Mouse (Mus musculus) midbrain, embryonic 15.5 days (tissue): ENCODE measurements at regions not wholly inside any gene's neighbourhood (a gene's known extent, or its start where the extent isn't known, plus 50 kb on each side); places are given as distances from the start of the nearest gene placed in this dataset.

ENCODE experiments used
- ATAC-seq: fragments of 200-750 bp; cut with Nextera tagmentation; replicated peaks from 2 replicates; pipeline ENCODE4 v1.8.0; 2017; ENCODE audit warnings: moderate TSS enrichment
- H3K27ac ChIP-seq: fragments of 300-500 bp; sonication (generic); 2 replicates; pipeline ENCODE4 v1.5.1; 2015; ENCODE audit warnings: mild to moderate bottlenecking, inconsistent platforms
- H3K27me3 ChIP-seq: fragments of 300-500 bp; sonication (generic); replicated peaks from 2 replicates; pipeline ENCODE4 v1.6.1; 2015; ENCODE audit warnings: inconsistent platforms
- H3K36me3 ChIP-seq: fragments of 300-500 bp; sonication (generic); replicated peaks from 2 replicates; pipeline ENCODE4 v1.6.1; 2015; ENCODE audit warnings: inconsistent platforms
- H3K4me1 ChIP-seq: fragments of 300-500 bp; sonication (generic); 2 replicates; pipeline ENCODE4 v1.6.1; 2015; ENCODE audit warnings: inconsistent platforms
- H3K4me2 ChIP-seq: fragments of 300-500 bp; sonication (generic); 2 replicates; pipeline ENCODE4 v1.6.1; 2015; ENCODE audit warnings: inconsistent platforms, mild to moderate bottlenecking, moderate library complexity
- H3K4me3 ChIP-seq: fragments of 300-500 bp; sonication (generic); 2 replicates; pipeline ENCODE4 v1.5.1; 2015; ENCODE audit warnings: mild to moderate bottlenecking, inconsistent platforms
- H3K9ac ChIP-seq: fragments of 300-500 bp; sonication (generic); 2 replicates; pipeline ENCODE4 v1.6.1; 2015; ENCODE audit warnings: mild to moderate bottlenecking, inconsistent platforms
- H3K9me3 ChIP-seq: fragments of 300-500 bp; sonication (generic); 2 replicates; pipeline ENCODE4 v1.6.1; 2016; ENCODE audit warnings: inconsistent platforms
- WGBS: fragments of 180-500 bp; shearing (Covaris S2); methylation state at CpG from one replicate; pipeline ENCODE4 v1.1.7; 2015; ENCODE audit warnings: mixed read lengths; 5-methylcytosine and 5-hydroxymethylcytosine counted together

DNA sequence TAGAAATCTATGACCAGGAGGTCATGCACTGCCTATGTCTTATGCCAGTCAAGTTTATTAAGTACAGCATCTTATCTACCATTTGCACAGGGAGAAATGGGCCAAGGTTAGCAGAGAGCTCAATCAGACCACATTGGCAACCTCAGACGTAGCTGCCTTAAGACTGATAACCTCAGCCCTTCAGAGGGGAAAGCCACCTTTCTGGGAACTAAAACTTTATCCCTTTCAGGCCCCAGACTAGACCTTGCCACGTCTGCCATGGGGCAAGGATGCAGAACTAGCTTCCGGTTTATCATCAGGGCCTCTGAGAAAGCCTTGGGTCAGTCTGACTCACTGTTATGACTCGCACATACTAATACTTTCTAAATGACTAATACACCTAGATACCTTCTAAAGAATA is 188.8 kb upstream of the Agap1 start:
- Histone ChIP-seq H3K9ac (no peak overlapping the region), H3K27ac (no peak overlapping the region), H3K4me1 (peaks cover 7% of the 10 kb centered on the region), H3K9me3 (no peaks in the 10 kb centered on the region), H3K27me3 (no peaks in the 10 kb centered on the region), H3K36me3 (no peaks in the 10 kb centered on the region), H3K4me3 (no peak overlapping the region), H3K4me2 (no peak overlapping the region)
- ATAC-seq = no peak
- 80% methylated on average over 4 of the region's 4 CpGs for WGBS

DNA sequence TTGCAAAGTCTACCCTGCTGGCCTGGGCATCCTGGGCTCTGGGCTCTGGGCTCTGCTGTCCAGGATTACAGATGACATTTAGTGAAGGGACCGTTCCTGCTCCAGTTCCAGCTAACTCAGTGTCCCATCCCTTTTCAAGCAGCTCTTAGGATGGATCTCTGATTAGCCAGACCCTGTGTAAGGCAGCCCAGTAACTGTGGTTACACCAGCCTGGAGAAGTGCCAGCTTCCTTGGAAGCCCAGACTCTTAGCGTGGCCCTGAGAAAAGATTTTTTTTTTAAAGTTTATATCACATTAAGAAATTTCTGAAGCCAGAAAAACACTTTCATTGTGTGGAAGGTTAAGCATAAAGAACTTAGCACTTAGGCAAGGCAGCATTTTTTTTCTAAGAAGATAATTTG is 185.8 kb upstream of the Agap1 start:
- WGBS = 28% methylated on average over 2 of the region's 2 CpGs
- no peaks in the 10 kb centered on the region for H3K36me3 ChIP-seq
- no peak for ATAC-seq
- no peak overlapping the region for H3K4me3 ChIP-seq
- no peak overlapping the region for H3K9ac ChIP-seq
- no peaks in the 10 kb centered on the region for H3K9me3 ChIP-seq
- H3K4me2 ChIP-seq = no peak overlapping the region
- H3K27ac ChIP-seq = no peak overlapping the region
- peaks cover 7% of the 10 kb centered on the region for H3K4me1 ChIP-seq
- no peaks in the 10 kb centered on the region for H3K27me3 ChIP-seq

DNA sequence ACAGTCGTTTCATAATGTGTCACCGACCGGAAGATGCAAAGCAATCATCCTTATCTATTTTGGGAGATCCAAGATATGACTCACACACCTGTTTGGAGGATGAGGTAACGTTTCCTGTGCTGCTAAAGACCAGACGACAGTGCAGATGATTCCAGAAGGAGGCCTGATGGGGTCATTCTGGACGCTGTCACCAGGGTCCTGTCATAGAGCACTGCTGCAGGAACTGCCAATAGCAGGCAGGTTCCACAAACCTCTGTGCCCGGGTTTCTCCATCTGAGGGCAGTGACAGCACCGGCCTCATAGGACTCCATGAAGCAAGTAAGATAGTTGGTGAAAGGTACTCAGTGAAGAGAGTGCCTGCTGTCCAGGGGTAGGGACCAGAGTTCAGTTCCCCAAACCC is 182.9 kb upstream of the Agap1 start:
- ATAC-seq = no peak
- no peaks in the 10 kb centered on the region for H3K27me3 ChIP-seq
- H3K36me3 ChIP-seq = no peaks in the 10 kb centered on the region
- no peak overlapping the region for H3K4me2 ChIP-seq
- 84% methylated on average over 8 of the region's 8 CpGs for WGBS
- no peak overlapping the region for H3K9ac ChIP-seq
- no peak overlapping the region for H3K4me3 ChIP-seq
- H3K4me1 ChIP-seq = peaks cover 7% of the 10 kb centered on the region
- no peaks in the 10 kb centered on the region for H3K9me3 ChIP-seq
- H3K27ac ChIP-seq = no peak overlapping the region

DNA sequence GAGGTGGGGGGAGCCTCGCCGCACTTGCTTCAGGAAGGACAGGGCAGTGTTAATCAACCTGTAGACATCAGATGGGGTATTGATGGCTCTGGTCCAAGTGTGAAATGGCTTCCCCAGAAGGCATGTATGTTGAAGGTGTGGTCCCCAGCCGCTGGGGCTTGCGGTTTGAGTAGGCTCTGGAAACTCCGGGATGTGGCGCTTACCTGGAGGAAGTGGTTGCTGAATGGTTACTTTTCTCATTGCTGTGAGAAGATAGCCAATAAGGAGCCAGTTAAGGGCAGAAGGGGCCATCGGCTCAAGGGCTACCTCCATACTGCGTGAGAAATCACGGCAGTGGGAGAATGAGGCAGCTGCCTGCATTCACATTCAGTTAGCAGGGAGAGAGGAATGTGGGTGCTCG is 181.6 kb upstream of the Agap1 start:
- Histone ChIP-seq H3K27ac (no peak overlapping the region), H3K9ac (no peak overlapping the region), H3K4me2 (no peak overlapping the region), H3K9me3 (no peaks in the 10 kb centered on the region), H3K36me3 (no peaks in the 10 kb centered on the region), H3K4me1 (peaks cover 4% of the 10 kb centered on the region), H3K27me3 (no peaks in the 10 kb centered on the region), H3K4me3 (no peak overlapping the region)
- WGBS = 88% methylated on average over 10 of the region's 10 CpGs
- ATAC-seq = no peak

DNA sequence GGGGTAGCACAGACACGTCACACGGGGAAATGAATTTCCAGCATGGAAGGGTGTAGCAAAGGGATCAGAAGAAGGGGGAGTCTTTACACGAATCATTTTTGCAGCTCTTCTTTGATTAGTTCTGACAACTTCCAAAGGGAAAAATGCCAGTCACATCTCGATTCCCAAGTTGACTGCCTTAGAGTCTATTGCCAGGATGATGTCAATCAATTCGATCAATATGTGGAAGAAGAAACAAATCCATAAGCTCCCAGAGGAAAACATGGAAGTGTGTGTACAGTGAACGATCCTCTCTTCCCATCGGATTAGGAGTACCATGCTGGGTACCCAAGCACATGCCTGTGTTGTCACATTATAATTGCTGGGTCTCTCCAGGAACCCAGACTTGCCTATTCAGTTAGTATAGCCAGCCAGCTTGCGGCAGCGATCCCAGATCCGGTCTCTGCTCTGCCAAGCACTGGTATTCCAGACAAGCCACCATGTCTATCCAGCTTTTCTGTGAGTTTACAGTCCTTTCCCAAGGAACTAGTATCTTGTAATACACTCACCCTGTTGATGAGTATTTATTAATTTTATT is 180.7 kb upstream of the Agap1 start:
- no peak overlapping the region for H3K27ac ChIP-seq
- peaks cover under 1% of the 10 kb centered on the region for H3K4me1 ChIP-seq
- H3K27me3 ChIP-seq = no peaks in the 10 kb centered on the region
- 86% methylated on average over 10 of the region's 10 CpGs for WGBS
- H3K4me2 ChIP-seq = no peak overlapping the region
- no peaks in the 10 kb centered on the region for H3K9me3 ChIP-seq
- no peaks in the 10 kb centered on the region for H3K36me3 ChIP-seq
- no peak overlapping the region for H3K4me3 ChIP-seq
- no peak for ATAC-seq
- no peak overlapping the region for H3K9ac ChIP-seq

DNA sequence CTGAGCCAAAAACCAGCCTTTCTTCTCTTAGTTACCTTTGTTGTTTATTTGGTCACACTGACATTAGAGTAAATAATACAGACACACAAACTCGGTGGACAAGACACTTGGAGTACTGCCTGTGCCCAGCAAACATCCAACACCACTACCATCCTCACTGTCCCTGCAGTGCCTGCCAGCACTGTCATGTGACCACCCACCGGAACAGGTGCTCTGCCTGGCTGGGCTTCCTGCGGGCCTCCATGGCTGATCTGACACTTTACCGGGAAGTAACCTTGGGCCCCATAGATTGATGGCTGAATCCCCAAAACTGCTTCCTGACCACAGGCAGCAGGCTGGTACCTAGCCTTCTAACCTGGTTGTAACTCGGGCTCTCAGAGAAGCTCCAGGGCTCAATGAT is 175.2 kb upstream of the Agap1 start:
- Histone ChIP-seq H3K27me3 (no peaks in the 10 kb centered on the region), H3K9ac (no peak overlapping the region), H3K4me3 (no peak overlapping the region), H3K4me2 (no peak overlapping the region), H3K4me1 (no peaks in the 10 kb centered on the region), H3K36me3 (no peaks in the 10 kb centered on the region), H3K27ac (no peak overlapping the region), H3K9me3 (no peaks in the 10 kb centered on the region)
- 90% methylated on average over 5 of the region's 5 CpGs for WGBS
- no peak for ATAC-seq

DNA sequence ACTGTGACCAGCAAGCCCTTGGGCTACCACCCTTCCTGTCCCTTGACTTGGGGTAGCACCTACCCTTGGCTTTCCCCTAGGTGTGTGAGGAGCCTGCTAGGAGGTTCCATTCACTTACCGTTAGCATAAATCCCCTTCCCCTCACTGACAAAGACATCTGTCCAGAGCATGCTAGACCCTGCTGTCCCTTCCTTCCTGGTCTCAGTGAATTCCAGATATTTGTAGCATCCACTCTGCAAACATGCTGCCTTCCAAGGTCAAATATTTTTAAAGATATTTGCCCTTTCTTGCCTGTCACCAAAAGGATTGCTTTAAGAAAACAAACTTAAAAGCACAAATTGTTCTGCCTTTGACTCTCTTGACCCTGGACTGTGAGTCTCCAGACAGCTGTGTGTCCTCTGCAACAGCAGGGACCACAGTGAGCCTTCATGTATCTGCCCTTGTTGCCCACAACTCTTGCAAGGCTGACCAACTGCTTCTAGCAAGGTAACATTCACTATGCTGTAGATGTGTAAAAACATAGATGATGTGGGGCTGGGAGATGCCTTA is 173.4 kb upstream of the Agap1 start:
- WGBS = 82% methylated on average over 1 of the region's 1 CpGs
- no peak overlapping the region for H3K9ac ChIP-seq
- ATAC-seq = no peak
- H3K4me2 ChIP-seq = no peak overlapping the region
- no peaks in the 10 kb centered on the region for H3K27me3 ChIP-seq
- H3K36me3 ChIP-seq = no peaks in the 10 kb centered on the region
- no peaks in the 10 kb centered on the region for H3K9me3 ChIP-seq
- no peak overlapping the region for H3K27ac ChIP-seq
- no peaks in the 10 kb centered on the region for H3K4me1 ChIP-seq
- H3K4me3 ChIP-seq = no peak overlapping the region

DNA sequence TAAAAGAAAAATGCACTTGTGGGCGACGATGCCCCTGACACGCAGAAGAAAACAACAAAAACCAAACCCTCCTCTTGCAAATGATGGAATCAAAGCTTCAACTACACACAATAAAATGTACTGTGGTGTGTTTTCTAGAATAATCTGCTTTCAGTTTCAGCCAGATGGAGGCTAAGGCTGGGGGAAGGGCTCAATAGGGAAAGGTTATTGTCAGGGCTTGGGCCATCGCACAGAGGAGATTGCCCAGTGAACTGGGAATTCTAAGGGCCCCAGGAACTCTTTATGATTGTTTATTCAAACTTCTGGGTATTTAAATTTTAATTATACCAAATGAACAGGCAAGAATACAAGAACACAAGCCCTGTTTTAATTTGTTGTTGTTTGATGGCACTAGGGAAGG is 169.6 kb upstream of the Agap1 start:
- 61% methylated on average over 4 of the region's 4 CpGs for WGBS
- Histone ChIP-seq H3K27me3 (no peaks in the 10 kb centered on the region), H3K9me3 (no peaks in the 10 kb centered on the region), H3K4me2 (no peak overlapping the region), H3K36me3 (no peaks in the 10 kb centered on the region), H3K27ac (no peak overlapping the region), H3K9ac (no peak overlapping the region), H3K4me3 (no peak overlapping the region), H3K4me1 (no peaks in the 10 kb centered on the region)
- no peak for ATAC-seq

DNA sequence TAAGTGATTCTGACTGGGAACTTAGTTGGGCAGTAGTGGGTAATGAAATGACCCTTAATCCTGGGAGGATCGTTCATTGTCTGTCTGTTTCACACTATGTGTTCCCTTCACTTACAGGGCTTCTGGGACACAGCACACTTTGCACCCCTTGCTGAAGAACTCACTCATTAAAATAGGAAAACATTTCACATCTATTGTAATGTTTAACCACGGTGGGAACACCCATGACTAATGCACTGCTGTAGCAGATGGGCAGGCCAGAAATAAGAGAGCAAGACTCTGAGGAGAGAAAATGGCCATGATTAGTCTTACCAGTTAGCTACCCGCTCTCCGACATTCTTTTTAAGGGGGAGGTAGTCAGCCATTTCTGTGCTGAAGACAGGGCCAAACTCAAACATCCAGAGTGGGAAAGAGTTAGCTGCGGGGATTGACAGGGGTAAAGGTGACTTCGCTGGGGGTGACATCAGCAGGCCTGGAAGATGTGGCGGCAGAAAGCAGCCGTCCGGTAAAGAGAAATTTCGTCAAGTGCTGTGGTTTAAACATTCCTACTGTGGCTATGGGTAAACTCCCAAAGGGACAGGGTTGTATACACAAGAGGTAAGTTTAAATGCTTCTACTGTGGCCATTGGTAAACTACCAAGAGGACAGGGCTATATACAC is 167.3 kb upstream of the Agap1 start:
- no peaks in the 10 kb centered on the region for H3K9me3 ChIP-seq

DNA sequence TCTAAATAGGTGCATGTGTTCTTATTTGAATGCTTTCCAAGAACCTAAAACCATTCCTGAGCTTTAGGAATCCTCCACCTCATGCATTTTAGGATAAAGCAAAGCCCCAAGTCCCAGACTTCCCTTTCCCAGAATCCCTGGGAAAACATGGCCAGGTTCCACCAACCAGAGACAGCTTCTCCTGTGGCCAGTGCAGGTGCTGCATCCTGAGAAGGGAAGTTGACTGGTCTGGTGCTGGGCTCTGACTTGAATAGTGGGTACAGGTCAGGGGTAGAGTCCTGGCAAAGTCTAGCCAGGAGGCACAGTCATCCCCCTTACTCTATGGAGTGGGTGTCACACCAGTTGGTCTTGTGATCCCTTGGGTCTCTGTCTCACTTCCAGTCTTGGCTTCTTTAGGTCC is 166.6 kb upstream of the Agap1 start:
- no peak overlapping the region for H3K4me2 ChIP-seq

More for the DNA sequence above, 167.3 kb upstream of the Agap1 start:
- Histone ChIP-seq H3K4me1 (no peaks in the 10 kb centered on the region), H3K27ac (no peak overlapping the region), H3K4me3 (no peak overlapping the region), H3K4me2 (no peak overlapping the region), H3K27me3 (no peaks in the 10 kb centered on the region), H3K9ac (no peak overlapping the region), H3K36me3 (no peaks in the 10 kb centered on the region)
- WGBS = 83% methylated on average over 10 of the region's 10 CpGs
- no peak for ATAC-seq

DNA sequence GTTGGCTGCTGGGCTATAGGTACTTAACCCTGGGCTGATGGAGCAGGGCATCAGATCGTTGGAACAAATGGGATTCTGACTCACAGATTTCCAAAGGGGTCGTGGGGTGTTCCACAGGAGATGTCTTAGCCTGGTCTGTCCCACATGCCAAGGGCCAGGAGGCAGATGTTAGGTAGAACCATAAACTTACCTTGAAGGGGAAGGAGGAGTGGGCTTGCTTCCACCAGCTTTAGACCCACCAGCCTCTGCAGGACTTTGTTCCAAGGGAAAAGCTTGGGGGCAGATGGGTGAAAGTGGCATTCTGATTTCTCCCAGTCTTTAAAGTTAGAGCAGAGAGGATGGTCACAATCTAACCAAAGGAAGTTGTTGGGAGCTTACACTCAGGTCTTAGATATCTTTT is 165.7 kb upstream of the Agap1 start:
- ATAC-seq = no peak
- Histone ChIP-seq H3K36me3 (no peaks in the 10 kb centered on the region), H3K4me3 (no peak overlapping the region), H3K27ac (no peak overlapping the region), H3K9ac (no peak overlapping the region), H3K4me1 (no peaks in the 10 kb centered on the region), H3K27me3 (no peaks in the 10 kb centered on the region), H3K4me2 (no peak overlapping the region), H3K9me3 (no peaks in the 10 kb centered on the region)
- WGBS = 67% methylated on average over 2 of the region's 2 CpGs

More for the DNA sequence above, 166.6 kb upstream of the Agap1 start:
- Histone ChIP-seq H3K9ac (no peak overlapping the region), H3K4me3 (no peak overlapping the region), H3K36me3 (no peaks in the 10 kb centered on the region), H3K27me3 (no peaks in the 10 kb centered on the region), H3K27ac (no peak overlapping the region), H3K4me1 (no peaks in the 10 kb centered on the region), H3K9me3 (no peaks in the 10 kb centered on the region)
- no peak for ATAC-seq

DNA sequence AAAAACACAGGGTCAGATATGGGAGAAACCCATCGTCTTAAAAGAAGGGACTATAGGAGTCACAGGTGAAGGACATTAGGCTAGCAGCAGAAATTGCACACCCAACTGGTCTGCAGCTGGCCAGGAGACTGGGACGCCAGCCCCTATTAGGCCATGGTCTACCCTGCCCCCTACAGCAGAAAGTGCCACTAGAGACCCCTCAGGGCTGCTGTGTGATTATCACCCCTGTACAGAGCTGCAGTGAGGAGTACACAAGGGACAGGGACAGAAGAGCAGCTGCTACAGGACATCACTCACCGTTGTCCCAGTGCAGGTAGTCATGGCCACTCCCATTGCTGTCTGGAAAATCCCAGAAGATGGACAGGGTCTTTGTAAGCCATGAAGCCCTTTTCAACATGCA is 157.9 kb upstream of the Agap1 start:
- Histone ChIP-seq H3K9me3 (no peaks in the 10 kb centered on the region), H3K9ac (no peak overlapping the region), H3K4me1 (0 out of 2 replicates have a peak, but pooled peaks cover 3% of the 10 kb centered on the region), H3K36me3 (no peaks in the 10 kb centered on the region), H3K27ac (no peak overlapping the region), H3K27me3 (no peaks in the 10 kb centered on the region), H3K4me2 (no peak overlapping the region), H3K4me3 (no peak overlapping the region)
- WGBS = 79% methylated on average over 3 of the region's 3 CpGs
- ATAC-seq = no peak

DNA sequence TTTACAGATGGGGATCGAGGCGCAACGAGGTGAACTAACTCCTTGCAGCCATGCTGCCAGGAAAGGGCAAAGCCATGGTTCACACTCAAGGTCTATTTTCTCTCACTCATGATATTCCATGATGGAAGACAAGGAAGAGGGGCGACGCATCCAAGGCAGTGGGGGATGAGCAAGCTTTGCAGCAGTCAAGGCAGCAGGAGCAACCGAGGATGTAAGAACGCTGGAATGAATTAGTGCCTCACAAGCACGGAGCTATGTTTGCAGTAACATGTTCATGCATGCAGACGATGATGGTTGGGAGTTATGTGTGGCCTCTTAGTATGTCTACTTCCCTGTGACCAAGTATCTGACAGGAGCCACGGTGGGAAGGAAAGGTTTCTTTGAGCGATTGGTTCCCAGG is 156.8 kb upstream of the Agap1 start:
- Histone ChIP-seq H3K9ac (no peak overlapping the region), H3K27ac (no peak overlapping the region), H3K4me3 (no peak overlapping the region), H3K36me3 (no peaks in the 10 kb centered on the region), H3K4me1 (peaks cover 7% of the 10 kb centered on the region), H3K4me2 (no peak overlapping the region), H3K9me3 (no peaks in the 10 kb centered on the region), H3K27me3 (no peaks in the 10 kb centered on the region)
- ATAC-seq = no peak
- 90% methylated on average over 11 of the region's 11 CpGs for WGBS
